Mouse (Mus musculus): ENCODE data around the gene Comt. TPM values are rescaled to one million over a fixed set of nuclear protein-coding genes. Genes with fewer than 3 reads are reported as not detected.

Gene Comt
- total RNA-seq, 1 experiment from 2014 or later: 19.0 TPM

- ATAC-seq (replicated peaks; ENCODE audit: insufficient number of reproducible peaks, low FRiP score, low TSS enrichment, poor library complexity, severe bottlenecking): no peak
Observed at GRCm38 (mm10) chr16:18447243-18447642, 20.6 kb upstream of the Comt start.

- peak; percentile 89 for ATAC-seq (replicated peaks; ENCODE audit: insufficient number of reproducible peaks, low FRiP score, low TSS enrichment, poor library complexity, severe bottlenecking)
Observed at GRCm38 (mm10) chr16:18443385-18443841, 16.8 kb upstream of the Comt start.

- ATAC-seq (replicated peaks; ENCODE audit: insufficient number of reproducible peaks, low FRiP score, low TSS enrichment, poor library complexity, severe bottlenecking): no peak
Observed at GRCm38 (mm10) chr16:18436128-18436527, 9.5 kb upstream of the Comt start.

- no peak for ATAC-seq (replicated peaks; ENCODE audit: insufficient number of reproducible peaks, low FRiP score, low TSS enrichment, poor library complexity, severe bottlenecking)
Observed at GRCm38 (mm10) chr16:18433341-18433920, 6.8 kb upstream of the Comt start.

GRCm38 (mm10) chr16:18430641-18431212 lies 4.1 kb upstream of the Comt start:
- ATAC-seq (replicated peaks; ENCODE audit: insufficient number of reproducible peaks, low FRiP score, low TSS enrichment, poor library complexity, severe bottlenecking): no peak

GRCm38 (mm10) chr16:18429641-18430040 lies 3.0 kb upstream of the Comt start:
- ATAC-seq (replicated peaks; ENCODE audit: insufficient number of reproducible peaks, low FRiP score, low TSS enrichment, poor library complexity, severe bottlenecking): no peak

- no peak for ATAC-seq (replicated peaks; ENCODE audit: insufficient number of reproducible peaks, low FRiP score, low TSS enrichment, poor library complexity, severe bottlenecking)
Observed at GRCm38 (mm10) chr16:18428516-18429042, 1.9 kb upstream of the Comt start.

- no peak for ATAC-seq (replicated peaks; ENCODE audit: insufficient number of reproducible peaks, low FRiP score, low TSS enrichment, poor library complexity, severe bottlenecking)
Observed at GRCm38 (mm10) chr16:18428011-18428515, 1.4 kb upstream of the Comt start.

GRCm38 (mm10) chr16:18426215-18426791 lies 349 bp downstream of the Comt start, which contains the start of gene Txnrd2:
Gene Txnrd2, plus strand, starts transcription at chr16:18426384.
- peak; percentile 72 for ATAC-seq (replicated peaks; ENCODE audit: insufficient number of reproducible peaks, low FRiP score, low TSS enrichment, poor library complexity, severe bottlenecking)

GRCm38 (mm10) chr16:18425475-18426214 lies 1.0 kb downstream of the Comt start:
- no peak for ATAC-seq (replicated peaks; ENCODE audit: insufficient number of reproducible peaks, low FRiP score, low TSS enrichment, poor library complexity, severe bottlenecking)

- no peak for ATAC-seq (replicated peaks; ENCODE audit: insufficient number of reproducible peaks, low FRiP score, low TSS enrichment, poor library complexity, severe bottlenecking)
Observed at GRCm38 (mm10) chr16:18424364-18425045, 2.1 kb downstream of the Comt start.

- ATAC-seq (replicated peaks; ENCODE audit: insufficient number of reproducible peaks, low FRiP score, low TSS enrichment, poor library complexity, severe bottlenecking): no peak
Observed at GRCm38 (mm10) chr16:18423915-18424265, 2.8 kb downstream of the Comt start.

GRCm38 (mm10) chr16:18423203-18423914 lies 3.3 kb downstream of the Comt start:
- ATAC-seq (replicated peaks; ENCODE audit: insufficient number of reproducible peaks, low FRiP score, low TSS enrichment, poor library complexity, severe bottlenecking): no peak

GRCm38 (mm10) chr16:18420571-18420970 lies 6.1 kb downstream of the Comt start:
- no peak for ATAC-seq (replicated peaks; ENCODE audit: insufficient number of reproducible peaks, low FRiP score, low TSS enrichment, poor library complexity, severe bottlenecking)

GRCm38 (mm10) chr16:18419603-18420026 lies 7.0 kb downstream of the Comt start:
- no peak for ATAC-seq (replicated peaks; ENCODE audit: insufficient number of reproducible peaks, low FRiP score, low TSS enrichment, poor library complexity, severe bottlenecking)

GRCm38 (mm10) chr16:18418756-18419602 lies 7.7 kb downstream of the Comt start:
- ATAC-seq (replicated peaks; ENCODE audit: insufficient number of reproducible peaks, low FRiP score, low TSS enrichment, poor library complexity, severe bottlenecking): no peak

GRCm38 (mm10) chr16:18417491-18417890 lies 9.2 kb downstream of the Comt start:
- ATAC-seq (replicated peaks; ENCODE audit: insufficient number of reproducible peaks, low FRiP score, low TSS enrichment, poor library complexity, severe bottlenecking): no peak
